Mouse (Mus musculus): ENCODE measurements around the gene Nol10.
A peak's percentile ranks its signal among the peaks of the same experiment; 100 is the strongest.

Gene Nol10

GRCm38 (mm10) chr12:17348048-17349036 lies at the start of gene Nol10:
Gene Nol10 (plus strand): TSS chr12:17348458.
- DNase-seq, result peak; percentile 91 to 93

GRCm38 (mm10) chr12:17299902-17300301 lies 48.4 kb upstream of the Nol10 start:
- no peak for DNase-seq

DNA sequence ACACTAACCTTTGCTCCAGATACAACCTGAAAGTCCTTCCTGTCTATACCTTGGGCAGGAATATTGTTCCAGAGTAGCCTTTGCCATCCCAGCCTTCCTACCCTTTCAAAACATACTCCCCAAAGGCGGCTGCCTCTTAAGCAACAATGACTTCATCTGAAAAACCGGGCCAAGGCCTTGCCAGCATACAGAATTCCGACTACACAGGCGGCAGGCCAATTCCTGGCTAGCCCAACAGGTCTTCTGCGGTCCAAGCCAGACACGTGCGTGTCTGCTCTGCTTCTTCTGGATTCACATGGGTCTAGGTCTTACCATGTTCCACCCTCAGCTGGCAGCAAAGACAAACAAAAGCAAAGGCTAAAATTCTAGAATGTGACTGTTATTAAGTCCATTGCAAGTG lies 42.8 kb upstream of the Nol10 start:
- peak in 1 of 2 experiments; percentile 32 for DNase-seq

DNA sequence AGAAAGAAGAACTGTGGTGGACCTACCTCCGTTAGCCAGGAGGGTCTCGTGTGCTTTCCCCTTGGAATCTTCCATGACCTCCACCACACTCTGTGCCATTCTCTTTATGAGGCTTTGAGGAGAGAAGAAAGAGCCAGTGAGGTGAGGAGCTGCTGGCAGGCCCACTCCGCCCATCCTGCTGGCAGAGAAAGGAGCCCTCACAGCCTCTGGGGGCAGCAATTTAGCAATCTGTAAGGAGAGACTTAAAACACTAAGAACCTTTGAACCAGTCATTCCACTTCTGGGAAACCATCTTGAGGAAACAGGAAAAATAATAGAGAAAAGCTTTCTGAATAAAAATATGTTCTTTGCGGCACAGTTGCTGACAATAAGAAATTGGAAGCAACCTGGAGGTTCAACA lies 40.0 kb upstream of the Nol10 start:
- peak in 1 of 2 experiments; percentile 56 for DNase-seq

GRCm38 (mm10) chr12:17310852-17311839 lies 37.1 kb upstream of the Nol10 start:
- no peak for DNase-seq

- DNase-seq, result peak; percentile 61 to 84
Observed at GRCm38 (mm10) chr12:17316096-17316495, 32.2 kb upstream of the Nol10 start.

DNA sequence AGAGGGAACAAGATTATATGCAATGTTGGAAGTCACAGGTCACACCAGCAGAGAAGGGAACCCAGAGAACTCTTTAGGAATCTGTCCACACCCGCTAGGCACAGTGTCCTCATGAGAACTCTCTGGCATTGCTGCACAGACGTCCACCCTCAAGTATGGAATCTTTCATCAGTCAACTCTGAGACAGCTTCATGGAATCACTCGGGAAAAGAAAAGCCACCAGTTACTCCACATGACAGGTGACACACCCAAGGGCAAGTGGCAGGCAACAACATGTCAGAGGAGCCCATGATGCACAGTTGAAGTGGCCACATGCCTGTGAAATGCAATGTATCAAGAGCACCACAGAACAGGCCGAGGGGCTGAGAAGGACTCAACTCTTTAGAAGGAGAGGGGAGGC lies 30.3 kb upstream of the Nol10 start:
- peak; percentile 17 to 46 for DNase-seq

- peak in 1 of 2 experiments; percentile 55 for DNase-seq
Observed at GRCm38 (mm10) chr12:17318453-17318852, 29.8 kb upstream of the Nol10 start.

GRCm38 (mm10) chr12:17324549-17325470 lies 23.4 kb upstream of the Nol10 start:
- DNase-seq, result peak; percentile 70 to 79

DNA sequence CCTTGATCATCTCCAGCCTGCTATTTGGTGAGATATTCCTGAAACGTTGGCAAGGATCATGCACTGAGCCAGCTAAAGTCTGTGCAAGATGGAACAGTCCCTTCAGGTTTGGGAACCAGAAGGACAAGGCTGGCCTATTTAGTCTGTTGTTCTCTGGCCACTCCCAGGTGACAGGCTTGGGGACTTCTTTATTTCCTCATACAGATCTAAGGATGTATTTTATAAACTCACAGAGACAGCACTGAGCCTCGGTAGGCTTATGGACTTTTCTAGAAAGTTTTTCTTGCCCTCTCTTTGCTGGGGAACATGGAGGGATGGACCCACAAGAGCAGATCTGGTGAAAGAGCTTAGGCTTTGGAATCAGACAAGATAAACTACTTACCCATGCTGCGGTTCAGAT lies 19.0 kb upstream of the Nol10 start, which contains the start of gene Atp6v1c2:
Atp6v1c2 (minus strand) TSS at position 101 of the 400 bp plus-strand sequence.
- no peak for DNase-seq

DNA sequence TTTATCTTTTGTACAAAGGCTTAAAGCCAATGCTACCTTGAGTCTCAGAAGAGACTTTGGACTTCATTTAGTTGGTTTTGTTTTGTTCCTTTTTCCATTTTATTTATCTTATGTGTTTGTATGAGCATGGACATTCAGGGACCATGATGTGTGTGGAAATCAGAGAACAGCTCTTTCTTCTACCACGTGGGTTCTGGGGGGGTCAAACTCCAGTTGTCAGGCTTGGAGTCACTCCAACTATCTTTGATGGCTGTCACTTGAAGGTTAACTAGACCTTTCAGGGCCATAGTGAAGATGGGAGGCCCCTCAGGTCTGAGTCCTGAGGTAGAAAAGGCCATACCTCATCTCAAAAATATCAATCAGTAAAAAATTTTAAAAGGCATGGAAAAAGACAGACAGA lies 14.8 kb upstream of the Nol10 start:
- DNase-seq, result no peak

DNA sequence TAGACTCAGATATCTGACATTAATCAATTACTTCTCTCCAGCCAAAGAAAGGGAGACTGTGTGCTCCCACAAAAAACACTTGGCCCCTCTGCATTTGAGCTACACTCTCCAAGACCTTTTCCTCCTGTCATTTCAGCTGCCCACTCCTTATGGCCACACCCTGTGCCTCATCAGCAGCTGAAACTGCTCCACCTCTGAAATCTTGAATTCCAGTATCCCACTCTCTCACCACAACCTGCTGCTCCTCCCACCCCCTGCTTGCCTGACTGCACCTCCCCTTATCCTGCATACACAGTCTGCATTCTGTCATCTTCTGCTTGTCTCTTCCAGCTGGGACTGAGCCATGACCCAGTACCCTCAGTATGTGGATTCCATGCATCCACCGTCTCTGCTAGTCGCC lies 9.9 kb upstream of the Nol10 start:
- no peak for DNase-seq

GRCm38 (mm10) chr12:17339114-17339905 lies 8.9 kb upstream of the Nol10 start:
- DNase-seq, result no peak

DNA sequence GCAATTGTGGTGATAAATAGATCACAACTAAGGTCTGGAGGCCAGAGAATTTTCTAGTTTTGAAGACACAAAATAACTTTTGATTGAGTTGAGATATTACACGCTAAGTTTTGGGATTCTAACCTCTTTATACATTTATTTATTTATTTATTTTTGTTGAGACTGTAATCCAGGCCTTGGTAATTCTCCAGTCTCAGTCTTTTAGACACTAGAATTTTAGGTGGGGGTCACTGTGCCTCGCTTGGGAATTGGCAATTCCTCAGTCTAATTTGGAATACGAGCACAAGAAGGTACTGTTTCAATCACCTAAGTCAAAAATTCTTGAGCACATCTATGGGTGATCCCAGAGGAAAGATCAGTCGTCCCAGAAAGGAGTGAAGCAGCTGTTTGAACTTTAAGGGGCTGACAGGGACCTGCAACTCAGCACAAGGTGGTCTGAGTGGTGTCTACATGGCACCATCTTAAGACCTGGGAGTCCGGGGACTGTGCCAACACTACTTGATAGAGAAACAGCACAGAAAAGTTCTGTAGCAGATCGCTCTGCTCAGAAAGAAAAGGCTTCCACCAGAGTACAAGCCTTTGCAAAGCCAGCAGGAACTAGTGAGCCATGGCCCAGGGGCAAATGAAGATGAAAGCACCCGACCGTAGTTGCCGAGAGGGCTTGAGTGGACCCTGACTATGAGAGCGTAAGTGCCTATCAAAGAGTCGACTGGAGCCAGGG lies 771 bp upstream of the Nol10 start:
- DNase-seq, result peak in 1 of 2 experiments; percentile 20

GRCm38 (mm10) chr12:17350106-17350505 lies 1.8 kb downstream of the Nol10 start:
- no peak for DNase-seq

- no peak for DNase-seq
Observed at GRCm38 (mm10) chr12:17356853-17357252, 8.6 kb downstream of the Nol10 start.

DNA sequence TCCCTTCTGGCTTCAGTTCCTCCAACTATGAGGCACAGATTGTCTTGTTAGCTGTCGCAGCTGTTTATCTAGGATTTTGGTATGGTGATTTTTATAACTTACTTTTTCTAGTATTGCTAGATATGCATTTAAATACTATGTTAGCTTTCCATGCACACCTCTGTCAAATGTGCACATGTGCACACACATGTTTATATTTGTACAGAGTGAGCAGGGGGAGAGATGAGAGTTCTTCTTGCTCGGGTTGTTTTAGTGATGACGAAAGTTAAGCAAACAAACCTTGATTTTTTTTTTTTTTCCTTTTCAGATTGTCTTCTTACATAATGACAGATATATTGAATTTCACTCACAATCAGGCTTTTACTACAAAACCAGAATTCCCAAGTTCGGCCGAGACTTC lies 9.5 kb downstream of the Nol10 start:
- no peak for DNase-seq

- DNase-seq, result peak in 1 of 2 experiments; percentile 29
Observed at GRCm38 (mm10) chr12:17358981-17359380, 10.7 kb downstream of the Nol10 start.

DNA sequence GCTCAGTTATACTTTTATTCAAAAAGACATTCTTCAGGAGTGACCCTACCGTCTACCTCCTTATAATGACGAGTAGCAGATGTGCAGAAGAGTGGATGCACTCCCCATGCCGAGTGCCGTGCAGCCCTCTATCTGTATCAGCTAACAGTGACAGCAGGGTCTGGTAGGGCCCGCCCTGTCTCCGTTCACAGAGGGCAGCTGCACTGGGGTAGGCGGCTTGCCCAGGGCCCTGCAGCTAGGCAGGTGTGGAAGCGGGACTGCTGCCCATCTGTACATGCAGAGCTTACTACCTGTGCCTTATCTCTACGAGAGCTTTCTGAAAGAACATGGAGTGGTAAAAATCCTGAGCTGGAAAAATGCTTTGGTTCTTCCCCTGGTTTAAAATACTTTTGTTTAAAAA lies 11.8 kb downstream of the Nol10 start:
- DNase-seq, result no peak

DNA sequence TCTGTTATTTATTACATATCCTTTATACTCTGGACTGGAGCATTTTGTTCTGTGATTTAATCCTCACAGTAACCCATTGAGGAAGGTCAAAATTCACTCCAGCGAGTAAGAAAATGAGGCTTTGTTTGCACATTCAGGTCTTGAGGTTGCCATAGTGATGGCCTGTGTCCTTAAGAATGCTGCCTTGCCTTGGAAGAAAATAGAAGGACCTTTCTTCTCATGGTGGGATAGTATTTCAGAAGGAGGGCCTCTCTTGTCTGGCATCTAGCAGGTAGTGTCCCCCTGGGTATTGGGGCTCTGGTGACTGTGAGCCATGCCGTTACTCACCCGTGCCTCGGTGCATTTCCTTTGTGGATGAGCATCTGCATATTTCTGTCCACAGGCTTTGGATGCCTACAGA lies 12.4 kb downstream of the Nol10 start:
- no peak for DNase-seq

Data from lung, postnatal 4 days (tissue).